Mouse (Mus musculus) lung, adult 18-20 months (tissue): Measurements from ENCODE around the gene Litaf.
A peak's percentile ranks its signal among the peaks of the same experiment; 100 is the strongest.

Experiments used
- DNase-seq, 2 experiments: peaks; one replicate each; pipeline ENCODE4 v3.0.0; 2022; ENCODE audit warnings: mixed read lengths in 2 of 2

Litaf gene

GRCm38 (mm10) chr16:10952881-10953280, 113.1 kb downstream of the Litaf start:
- DNase-seq, result no peak

DNA sequence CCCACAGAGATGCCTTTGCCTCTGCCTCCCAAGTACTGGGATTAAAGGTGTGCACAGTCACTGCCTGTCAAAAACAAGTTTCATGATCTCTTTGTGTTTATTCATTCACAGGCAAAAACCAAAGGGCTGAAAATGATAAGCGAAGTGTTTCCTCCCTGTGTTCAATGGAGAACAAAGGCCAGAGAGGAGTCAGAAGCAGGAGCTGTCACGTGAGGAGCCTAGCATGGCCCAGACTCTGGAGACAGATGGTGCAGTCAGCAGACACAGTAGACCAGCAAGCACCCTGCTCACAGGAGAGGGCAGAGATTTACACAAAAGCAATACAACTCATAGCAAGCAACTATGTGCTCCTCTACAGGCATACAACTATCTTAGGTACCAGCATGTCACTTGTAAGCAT, 113.9 kb downstream of the Litaf start:
- DNase-seq, result no peak

GRCm38 (mm10) chr16:10951581-10951980, 114.4 kb downstream of the Litaf start:
- DNase-seq, result peak; percentile 60 to 61

DNA sequence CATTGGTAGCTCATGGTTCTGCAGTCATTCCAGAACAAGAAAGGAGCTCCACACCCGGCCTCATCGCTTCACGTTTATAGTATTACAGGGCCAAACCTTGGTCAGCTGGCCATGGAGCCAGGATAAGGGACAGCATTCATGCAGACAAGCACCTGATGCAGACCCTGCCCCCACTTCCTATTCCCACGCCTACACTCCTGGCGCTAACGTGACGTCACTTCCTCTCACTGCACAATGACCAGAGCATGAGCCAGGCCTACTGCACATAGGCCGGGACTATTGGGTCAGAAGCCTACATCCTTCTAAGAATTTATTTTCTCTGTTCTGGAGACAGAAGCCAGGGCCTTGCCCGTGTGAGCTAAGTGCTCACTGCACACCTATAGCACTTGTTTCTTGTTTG, 115.4 kb downstream of the Litaf start:
- DNase-seq, result peak; percentile 21 to 33

DNA sequence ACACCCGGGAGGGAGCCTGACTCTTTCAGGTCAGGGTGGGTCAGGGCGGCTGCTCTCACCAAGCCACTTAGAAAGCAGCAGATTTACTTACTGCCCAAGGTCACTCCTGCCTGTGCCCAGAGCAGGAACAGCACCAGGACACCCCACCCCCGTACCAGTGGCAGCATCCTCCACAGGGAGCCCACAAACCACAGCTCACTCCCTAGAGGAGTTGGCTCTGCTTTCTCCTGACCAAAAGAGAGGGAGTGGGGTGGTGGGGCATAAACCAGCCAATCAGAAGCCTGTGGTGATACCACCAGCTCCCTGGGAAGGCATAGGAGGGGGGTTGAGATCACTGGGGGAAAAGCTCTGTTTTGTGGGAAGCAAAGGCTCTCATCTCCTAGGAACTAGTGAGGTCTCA, 118.2 kb downstream of the Litaf start:
- no peak for DNase-seq

DNA sequence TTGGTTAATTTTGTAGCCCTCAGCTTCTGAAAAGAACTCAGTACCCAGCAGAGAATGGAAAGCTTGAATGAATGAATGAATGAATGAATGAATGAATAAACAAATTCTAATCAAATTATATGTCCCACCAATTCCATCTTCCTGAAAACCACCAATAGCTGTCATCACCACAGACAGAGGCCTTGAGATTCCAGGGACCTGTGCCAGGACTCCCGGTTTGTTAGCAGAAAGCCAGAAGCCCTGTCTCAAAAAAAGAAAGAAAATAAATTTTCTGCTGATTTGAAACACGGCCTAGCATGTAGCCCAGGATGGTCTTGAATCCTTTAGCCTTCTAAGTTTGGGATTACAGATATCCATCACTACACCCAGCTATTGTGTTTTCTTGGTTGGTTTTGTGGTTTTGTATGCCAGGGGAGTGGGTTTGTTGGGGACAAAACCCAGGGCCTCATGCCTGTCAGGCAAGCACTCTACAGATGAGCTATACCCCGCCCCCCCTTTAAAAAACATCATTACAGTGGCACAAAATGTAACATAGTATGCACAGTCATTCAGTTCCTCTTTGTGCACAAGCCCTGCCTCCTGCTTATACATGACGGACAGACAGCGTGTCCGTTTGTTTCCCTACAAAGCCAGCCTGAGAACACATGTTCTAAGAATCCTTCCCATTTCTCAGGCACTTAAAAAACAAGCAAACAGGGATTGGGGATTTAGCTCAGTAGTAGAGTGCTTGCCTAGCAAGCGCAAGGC, 120.4 kb downstream of the Litaf start:
- no peak for DNase-seq

GRCm38 (mm10) chr16:10944545-10944944, 121.4 kb downstream of the Litaf start:
- DNase-seq, result no peak

DNA sequence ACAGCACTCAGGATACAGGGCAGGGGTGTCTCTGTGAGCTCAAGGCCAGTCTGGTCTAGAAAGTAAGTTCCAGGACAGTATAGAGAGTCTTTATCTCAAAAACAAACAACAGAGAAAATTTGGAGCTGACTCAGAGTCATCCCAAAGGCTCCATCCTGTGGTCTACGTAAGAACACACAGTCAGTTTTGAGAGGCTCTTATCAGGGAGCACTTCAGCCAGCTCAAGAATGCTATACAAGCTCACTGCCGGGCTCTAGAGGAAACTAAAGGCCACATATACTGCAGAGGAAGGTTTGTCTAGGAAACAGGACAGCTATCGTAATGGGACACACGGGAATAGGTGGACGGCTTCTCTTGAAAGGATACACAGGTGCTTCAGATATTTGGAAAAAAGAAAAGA, 122.7 kb downstream of the Litaf start:
- peak; percentile 20 to 50 for DNase-seq

- DNase-seq, result no peak
These were observed 125.3 kb downstream of the Litaf start for GRCm38 (mm10) chr16:10940661-10941060.

GRCm38 (mm10) chr16:10939932-10940331, 126.0 kb downstream of the Litaf start:
- no peak for DNase-seq

DNA sequence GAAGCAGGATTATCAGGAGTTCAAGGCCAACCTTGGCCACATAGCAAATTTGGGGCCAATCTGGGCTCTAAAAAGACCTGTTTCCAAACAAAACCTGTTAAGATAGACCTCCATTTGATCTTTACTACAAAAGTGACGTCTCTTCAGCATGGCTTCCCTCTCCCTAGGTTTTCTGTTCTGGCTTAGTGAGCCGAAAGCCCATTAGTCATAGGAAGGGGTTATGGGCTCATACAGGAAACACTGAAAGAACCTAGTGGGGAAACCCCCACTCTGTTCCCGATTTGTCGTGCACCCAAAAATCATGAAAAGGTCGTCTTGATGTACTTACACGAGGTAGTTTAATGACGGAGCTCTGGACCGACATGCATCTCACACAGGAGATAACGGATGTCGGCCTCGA, 128.5 kb downstream of the Litaf start:
- DNase-seq, result no peak

DNA sequence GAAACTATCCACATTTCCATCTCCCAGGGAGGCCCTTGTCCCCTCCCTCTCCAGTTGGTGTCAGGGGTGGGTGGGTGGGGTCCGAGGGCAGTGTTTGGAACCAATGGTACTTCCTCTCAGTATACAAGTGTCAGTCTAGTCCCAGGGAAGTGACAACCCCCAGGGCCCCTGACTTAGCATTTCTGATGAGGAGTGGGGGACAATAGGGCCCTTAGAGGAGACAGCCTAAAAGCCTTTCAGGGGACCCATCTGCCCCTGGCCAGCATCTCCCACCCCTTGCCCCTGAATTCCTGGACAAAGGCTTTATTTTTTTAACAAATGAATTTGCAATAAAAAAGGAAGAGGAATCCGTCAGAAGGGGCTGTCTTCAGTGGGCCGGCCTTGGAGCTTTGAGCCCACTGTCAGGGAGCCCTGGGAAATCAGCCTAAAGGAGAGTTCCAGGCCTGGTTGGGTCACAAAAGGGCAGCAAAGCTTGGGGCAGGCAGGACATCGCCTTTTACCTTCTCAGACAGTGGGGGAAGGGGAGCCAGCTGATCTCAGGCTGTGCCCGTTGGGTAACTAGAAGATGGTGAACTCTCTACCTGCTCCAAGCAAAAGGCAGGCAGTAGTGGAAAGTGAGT, 129.1 kb downstream of the Litaf start:
- DNase-seq, result no peak

- DNase-seq, result no peak
These were observed 131.9 kb downstream of the Litaf start for GRCm38 (mm10) chr16:10934047-10934446.

DNA sequence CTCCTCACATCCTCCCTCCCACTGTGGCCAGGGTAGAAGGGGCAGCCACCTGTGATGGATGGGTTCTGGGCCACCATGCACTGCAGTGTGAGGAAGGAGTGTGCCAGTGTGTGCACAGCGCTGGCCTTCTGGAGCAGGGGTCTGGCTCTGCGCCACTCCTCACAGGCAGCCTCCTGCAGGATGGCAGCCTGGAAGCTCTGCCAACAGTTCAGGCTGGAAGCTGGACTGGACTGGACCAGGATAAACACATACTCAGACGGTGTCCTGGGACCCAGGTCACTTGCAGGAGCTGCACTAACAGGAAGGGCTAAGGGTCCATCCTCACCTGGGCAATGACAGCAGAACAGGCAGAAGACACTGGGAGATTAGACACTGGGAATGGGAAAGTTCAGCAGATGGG, 132.6 kb downstream of the Litaf start:
- DNase-seq, result no peak

- DNase-seq, result peak; percentile 15 to 26
These were observed 138.9 kb downstream of the Litaf start for GRCm38 (mm10) chr16:10927026-10927425.

GRCm38 (mm10) chr16:10925591-10926180, 140.3 kb downstream of the Litaf start:
- DNase-seq, result no peak

GRCm38 (mm10) chr16:10923561-10923960, 142.4 kb downstream of the Litaf start:
- no peak for DNase-seq

GRCm38 (mm10) chr16:10919856-10920255, 146.1 kb downstream of the Litaf start:
- no peak for DNase-seq

- no peak for DNase-seq
These were observed 149.7 kb downstream of the Litaf start for GRCm38 (mm10) chr16:10916271-10916670.

DNA sequence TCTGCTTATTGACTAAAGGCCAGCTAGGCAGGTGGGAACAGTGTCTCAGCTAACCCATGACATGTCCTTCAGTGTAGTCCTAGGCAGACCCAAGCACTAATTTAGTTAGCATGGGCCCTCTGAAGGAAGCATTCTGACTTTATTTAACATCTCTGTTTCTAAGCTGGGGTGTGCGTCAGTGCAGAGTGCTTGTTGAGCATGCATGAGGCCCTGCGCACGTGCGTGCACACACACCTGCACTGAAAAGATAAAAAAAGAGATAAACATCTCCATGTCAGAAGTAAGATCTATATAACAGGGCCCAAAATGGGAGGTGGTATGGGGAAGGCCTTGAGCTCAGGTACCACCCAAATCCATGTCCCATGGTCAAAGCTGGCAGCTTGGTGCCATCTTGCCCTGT, 150.9 kb downstream of the Litaf start:
- DNase-seq, result no peak

DNA sequence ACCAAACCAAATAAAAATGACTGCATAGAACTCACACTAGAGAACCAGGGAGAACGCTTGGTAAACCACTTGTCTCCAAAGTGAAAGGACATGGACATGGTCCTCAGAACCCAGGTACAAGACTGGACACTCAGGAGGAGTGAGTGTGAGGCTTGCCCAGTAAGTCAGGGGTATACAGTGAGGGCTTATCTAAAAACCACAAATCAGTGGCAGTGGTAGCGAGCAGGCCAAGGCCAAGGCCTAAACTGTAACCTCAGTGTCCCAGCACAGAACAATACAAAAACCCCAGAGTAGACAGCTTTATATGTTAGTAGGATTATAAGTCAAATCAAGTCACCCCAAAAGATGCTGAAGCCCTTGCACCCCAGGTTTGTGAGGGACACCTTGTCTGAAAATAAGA, 154.9 kb downstream of the Litaf start:
- no peak for DNase-seq

DNA sequence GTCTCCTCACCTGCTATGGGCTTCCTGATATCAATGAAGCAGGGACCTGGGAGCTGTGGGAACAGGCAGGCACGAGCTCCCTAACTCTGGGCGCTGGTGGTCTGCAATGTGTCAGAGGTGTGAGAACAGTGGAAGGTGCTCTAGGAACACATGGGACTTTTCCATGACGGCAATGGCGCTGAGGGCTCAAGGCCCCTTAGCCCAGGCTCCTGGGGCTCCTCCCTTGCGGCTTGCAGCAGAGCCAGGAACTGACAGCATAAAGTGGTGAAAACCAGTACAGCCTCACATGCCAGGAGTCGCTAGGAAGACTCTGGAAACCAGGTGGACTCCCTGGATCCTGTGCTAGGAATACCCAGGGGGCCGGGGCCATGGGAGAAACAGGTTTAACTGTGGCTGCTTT, 155.4 kb downstream of the Litaf start:
- DNase-seq, result no peak
